Mouse (Mus musculus) right cerebral cortex, postnatal 25 days (tissue): Measurements from ENCODE around the gene Grin3b.

Experiments
- DNase-seq: peaks from one replicate; pipeline ENCODE4 v3.0.0; 2022

Gene Grin3b

DNA sequence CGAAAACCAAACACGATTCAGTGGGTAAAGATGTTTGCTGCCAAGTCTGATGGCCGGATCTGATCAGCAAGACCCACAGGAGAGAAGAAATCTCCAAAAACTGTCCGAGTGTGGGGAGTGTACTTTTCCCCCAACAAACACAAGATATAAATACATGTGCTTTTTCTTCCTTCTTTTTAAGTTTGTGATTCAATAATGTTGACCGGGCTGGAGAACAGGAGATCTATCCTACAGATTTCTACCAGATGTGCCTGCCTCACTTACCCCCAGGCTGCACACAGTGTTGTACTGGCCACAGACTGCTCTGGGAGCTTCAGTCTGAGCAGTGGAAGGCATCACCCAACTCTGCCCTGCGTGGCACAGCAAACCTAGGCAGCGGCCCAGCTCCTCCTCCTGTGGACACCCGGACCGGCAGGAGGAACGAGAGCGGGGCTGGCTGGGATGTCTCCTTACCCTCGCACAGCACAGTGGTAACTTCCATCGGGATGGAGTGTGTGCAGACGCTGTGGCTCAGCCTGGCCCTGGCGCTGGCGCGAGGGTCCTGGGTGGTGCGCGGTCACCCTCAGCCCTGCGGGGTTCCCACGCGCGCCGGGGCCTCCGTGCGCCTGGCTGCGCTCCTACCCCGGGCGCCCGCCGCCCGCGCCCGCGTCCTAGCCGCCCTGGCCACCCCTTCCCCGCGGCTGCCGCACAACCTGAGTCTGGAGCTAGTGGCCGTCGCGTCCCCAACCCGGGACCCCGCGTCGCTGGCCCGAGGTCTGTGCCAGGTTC lies at the start of gene Grin3b:
Gene Grin3b, plus strand, starts transcription at position 301 of the 768 bp plus-strand sequence.
- DNase-seq, result no peak

DNA sequence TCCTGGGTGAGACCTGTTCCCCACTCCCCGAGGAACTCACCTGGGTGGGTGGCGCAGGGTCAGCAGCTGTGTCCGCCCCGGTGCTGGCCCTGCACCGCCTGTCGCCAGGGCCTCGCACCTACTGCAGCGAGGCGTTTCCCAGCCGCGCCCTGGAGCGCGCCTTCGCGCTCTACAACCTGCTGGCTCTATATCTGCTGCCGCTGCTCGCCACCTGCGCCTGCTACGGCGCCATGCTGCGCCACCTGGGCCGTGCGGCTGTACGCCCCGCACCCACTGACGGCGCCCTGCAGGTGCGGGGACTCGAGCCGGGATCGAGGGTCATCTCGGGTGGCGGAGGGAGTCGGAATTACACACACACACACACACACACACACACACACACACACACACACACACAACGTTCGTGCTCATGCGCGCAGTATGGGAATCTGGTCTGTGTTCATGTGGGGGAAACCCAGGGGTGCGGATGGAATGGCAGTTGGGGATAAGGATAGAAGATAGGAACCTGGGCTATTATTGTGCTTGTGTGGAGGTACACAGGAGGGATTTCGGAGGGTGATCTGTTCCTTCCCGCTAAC lies 49.5 kb upstream of the Grin3b start, which contains the start of gene R3hdm4:
Gene R3hdm4, minus strand, starts transcription at position 251 of the 578 bp plus-strand sequence.
- DNase-seq, result no peak

DNA sequence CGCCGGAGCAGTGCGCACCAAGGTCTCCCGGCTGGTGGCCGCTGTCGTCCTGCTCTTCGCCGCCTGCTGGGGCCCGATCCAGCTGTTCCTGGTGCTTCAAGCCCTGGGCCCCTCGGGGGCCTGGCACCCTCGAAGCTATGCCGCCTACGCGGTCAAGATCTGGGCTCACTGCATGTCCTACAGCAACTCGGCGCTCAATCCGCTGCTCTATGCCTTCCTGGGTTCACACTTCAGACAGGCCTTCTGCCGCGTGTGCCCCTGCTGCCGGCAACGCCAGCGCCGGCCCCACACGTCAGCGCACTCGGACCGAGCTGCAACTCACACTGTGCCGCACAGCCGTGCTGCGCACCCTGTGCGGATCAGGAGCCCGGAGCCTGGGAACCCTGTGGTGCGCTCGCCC lies 48.9 kb upstream of the Grin3b start:
- no peak for DNase-seq

DNA sequence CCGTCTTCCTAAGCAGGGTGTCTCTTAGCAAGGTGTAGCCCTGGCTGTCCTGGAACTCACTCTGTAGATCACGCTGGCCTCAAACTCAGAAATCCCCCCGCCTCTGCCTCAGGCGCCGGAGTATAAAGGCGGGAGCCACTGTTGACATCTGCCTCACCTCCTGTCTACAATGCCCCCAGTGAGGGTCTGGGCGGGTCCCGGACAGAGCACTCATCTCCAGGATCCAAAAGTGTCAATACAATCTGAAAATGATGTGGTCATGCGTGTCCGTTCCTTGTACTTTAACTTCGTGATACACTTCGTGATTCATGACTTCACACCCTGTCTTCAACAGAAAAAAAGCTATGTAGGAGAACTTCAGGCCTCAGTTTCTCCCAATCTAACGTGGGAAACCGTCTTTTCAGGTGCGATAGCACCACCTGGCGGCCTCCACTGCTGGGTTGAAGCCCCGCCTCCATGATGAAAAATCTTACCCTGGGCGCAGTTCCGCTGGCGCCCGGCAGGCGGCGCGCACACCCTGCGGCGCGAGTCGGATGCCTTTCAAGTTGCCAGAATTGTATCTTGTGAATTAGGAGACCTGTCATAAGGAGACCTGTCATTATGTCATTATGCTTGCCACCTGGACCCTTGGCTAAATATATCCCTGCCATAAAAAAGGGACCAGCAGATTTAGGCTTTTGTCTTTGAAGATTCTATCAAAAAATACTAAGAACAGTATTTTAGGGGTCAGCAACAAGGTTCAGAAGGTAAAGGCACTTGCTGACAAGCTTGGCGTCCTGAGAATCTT lies 45.3 kb upstream of the Grin3b start:
- peak; percentile 91 for DNase-seq

DNA sequence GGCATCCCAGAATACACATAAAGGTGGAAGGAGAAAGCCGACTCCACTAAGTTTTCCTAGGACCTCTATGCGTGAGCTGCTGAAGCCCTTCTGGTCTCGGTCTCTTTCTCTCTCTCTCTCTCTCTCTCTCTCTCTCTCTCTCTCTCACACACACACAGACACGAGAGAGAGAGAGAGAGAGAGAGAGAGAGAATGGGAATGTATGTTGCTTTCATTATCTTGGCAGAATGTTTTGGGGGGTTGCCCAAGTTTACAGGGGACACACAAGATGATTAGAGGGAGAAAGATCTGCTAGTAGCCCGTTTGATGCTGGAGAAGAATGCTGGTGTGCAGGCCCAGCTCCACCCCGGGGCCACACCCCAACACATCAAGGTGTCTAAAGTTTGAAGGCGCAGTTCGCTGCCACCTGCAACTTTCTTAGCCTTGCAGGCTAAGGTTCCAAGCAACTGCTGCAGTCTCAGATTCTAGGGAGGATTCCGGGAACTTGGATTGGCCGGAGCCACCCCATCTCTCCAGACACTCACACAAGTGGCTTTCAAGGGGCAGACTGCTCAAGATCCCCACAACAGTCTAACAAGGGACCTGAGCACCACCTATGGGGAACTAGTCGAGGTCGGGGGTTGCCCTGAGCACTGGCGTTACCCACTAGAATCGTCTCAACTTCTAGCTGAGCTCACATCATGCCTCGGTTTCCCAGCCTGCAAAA lies 44.6 kb upstream of the Grin3b start:
- no peak for DNase-seq

DNA sequence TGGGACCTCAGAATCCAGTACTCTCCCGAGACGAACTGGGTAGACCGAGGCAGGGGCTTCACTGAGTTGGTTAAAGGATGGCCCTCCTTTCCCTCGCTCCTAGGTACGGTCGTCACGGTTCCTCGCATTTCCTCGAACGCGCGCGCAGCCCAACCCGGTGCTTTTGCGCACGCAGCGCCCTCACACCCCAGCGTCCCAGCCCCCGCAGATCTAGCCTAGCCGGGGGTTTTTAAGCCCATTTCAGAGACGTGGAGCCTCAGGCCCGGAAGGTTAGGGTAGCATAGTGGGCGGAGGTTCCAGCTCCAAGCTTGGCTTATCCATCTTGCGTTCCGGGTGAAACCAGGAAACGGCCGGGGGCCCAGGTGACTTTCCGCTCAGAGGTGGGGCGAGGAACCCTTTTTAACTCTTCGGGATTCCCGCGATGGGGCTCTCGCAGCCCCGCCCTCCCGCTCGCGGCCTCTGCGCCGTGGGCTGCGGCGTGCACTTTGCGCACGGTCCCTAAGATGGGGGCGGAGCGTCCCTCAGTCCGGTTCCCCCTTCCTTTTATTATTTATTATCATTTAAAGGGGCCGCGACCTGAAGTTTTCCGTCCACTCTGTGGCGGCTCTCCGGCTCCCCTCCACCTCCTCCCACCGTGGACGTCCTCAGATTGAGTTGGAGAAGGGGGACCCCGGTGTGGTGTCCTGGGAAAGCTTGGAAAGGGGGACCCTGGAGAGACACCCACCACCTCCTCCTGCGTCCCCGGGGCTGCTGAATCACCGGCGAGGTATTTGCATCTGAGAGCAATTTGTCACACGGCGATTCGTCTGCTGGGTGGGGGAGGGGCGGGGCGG lies 43.8 kb upstream of the Grin3b start, which contains the start of gene Arid3a:
Gene Arid3a, plus strand, starts transcription at position 553 of the 833 bp plus-strand sequence.
- DNase-seq, result peak; percentile 88

DNA sequence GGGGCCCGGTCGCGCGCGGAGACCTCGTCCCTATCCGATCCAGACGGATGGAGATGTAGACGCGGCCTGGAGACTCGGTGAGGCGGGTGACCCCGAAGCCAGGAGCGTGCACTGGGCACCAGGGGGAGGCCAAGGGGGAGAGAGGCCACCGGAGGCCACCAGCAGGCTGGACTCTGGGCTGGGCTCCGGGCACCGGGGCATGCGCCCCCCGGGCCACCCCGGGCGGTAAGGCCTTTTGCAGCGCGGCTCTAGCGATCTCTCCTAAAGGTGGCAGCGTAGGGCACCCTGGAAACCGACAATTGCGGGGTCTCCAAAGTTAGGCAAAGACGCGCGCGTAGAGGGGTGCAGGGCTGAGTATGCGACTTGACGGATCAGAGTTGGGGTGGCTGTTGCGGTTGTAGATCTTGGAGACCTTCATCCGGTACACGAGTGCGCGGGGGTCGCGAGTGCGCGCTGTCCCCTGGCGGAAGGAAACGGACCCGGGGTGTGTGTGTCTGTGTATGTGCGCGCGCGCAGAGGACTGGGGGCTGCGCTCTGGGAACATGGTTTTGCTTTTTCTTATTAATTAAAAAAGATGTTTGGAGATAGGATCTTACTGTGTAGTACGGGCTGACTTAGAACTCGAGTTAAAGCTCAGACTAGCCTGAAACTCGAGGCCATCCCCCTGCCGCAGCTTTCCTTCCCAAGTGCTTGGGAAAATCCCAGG lies 43.0 kb upstream of the Grin3b start:
- DNase-seq, result peak; percentile 62

DNA sequence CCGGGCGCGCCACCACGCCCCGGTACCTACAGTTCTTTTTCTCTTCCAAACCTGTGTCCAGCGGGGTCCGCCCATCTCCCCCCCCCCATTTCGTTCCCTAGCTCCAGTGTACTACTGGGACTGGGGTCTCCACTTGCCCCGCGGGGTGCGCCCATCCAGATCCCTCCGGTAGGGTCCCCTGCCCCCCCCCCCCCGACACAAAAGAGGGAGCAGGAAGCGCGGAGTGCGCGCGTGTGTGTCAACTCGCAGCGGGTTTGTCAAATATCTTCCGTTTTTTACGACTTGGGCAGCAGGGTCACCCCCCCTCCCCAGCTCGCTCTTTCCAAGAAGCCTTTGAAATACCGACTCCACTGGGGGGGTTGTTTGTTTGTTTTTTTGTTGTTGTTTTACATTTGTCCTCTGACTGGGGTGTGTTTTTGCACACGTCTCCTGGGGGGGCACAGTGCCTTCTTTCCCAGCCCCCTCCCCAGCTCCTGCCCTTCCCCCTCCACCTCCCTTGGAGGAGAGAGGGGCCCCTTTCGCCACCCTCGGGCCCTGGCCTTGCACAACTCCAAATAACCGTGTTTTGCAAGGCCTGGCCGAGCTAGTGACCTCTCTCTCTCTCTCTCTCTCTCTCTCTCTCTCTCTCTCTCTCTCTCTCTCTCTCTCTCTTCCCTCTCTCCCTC lies 42.4 kb upstream of the Grin3b start:
- no peak for DNase-seq

DNA sequence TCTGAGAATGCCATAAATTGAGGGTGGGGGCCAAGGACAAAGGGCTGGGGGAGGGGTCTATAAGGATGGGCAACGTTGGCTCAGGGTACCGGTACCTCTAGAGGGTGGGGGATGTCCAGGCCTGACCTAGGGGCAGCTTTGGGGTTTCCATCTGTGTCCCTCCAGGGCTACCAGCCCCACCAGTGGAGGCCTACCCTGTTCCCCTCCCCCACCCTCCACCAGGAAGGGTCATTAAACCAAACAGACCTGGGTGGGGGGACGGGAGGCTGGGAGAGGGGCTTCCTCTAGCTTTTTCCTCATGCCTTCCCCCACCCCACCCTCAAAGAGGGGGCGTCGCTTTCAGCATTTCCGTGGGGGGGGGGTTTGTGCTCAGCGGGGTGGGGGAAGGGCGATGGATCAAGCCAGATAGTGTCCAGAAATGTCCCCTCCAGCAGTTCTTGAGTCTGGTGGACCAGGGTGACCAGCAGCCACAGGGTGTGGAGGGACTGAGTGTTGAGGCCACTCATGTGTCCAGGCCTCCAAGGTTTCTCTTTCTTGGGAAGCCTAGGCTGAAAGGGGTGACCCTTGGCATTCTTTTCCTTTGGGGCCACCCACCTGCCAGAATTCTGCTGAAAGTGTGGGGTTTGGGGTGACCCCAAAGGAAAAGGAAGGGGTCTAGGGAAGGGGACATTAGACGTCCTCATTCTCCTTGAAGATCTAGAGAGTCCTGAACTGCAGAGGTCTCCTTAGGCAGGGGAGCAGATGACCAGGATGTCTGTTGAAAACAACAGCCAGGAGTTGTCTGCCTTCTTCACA lies 41.4 kb upstream of the Grin3b start:
- DNase-seq, result no peak

DNA sequence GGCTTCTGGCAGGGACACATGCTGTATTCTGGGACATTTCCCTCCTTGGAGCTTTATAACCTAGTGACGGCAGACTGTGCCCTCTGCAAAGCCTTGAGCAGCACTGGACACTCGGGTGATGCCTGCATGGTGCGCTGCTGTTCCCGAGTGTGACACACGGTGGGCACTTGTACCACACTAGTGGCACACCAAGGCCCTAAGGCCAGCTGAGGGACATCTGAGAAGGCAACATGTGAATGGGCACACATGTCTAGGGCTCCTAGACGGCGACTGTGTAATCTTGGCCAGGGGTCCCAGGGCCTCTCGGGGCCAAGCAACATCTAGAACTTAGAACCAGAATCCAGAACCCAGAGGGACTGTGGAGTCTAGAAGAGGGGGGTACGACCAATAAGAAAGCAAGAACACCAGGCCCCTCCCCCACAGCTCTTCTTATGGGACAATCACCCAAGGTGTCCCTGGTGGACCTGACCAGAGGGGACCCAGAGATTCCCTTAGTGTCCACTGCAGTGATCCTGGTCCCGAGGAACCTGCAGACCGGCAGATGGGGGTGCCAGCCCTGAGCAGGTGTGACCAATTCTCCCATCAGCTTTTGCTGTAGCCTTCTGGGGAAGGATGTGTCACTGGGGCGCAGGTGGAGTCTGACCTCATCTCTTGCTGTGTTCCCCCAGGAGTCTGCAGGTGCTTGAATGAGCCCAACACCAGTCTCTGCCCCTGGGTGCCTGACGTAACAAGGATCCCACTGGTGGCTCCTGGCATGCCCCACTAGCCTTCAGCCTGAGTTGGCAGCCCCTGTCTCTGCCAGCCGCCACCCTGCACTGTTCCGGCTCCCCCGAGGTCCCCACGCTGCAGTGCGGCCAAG lies 40.3 kb upstream of the Grin3b start:
- DNase-seq, result no peak

DNA sequence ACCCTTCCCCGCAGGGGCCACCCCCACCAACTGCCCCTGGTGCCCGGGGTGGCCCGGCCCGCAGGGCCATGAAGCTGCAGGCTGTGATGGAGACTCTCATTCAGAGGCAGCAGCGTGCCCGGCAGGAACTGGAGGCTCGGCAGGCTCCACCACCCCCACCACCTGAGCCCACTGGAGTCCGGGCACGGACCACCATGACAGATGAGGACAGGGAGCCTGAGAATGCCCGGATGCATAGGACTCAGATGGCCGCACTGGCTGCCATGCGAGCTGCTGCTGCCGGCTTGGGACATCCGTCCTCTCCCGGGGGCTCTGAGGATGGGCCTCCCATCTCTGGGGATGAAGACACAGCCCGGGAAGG lies 39.7 kb upstream of the Grin3b start:
- DNase-seq, result no peak

DNA sequence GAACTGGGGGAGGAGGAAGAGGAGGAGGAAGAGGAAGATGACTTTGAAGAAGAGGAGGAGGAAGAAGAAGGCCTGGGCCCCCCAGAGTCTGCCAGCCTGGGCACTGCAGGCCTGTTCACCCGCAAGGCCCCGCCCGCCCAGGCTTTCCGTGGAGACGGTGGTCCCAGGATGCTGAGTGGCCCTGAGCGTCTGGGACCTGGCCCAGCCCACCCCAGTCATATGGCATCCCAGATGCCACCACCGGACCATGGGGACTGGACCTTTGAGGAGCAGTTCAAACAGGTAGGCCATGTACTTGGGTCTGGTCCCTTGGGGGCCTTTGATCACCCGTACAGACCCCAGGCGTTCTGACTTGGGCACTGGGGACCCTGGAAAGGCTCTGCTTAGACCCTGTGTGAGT lies 38.7 kb upstream of the Grin3b start:
- DNase-seq, result no peak

DNA sequence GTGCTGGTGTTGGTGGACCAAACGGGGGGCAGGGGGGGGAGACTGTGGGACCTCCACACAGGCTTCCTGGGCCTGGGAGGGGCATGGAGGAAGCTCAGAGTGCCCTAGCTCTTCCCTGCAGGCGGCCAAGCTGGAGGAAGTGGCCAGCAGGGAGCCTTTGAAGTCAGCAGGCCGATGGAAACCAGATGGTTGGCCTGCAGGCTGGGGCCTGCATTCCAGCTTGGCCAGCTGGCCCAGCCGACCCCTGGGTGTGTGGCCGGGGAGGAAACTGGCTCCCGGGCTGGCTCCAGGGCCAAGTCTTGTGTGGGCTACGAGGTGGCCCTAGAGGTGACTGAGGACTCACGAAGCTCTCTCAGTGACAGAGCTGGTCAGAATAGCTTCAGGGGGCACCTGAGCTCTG lies 37.8 kb upstream of the Grin3b start:
- no peak for DNase-seq

DNA sequence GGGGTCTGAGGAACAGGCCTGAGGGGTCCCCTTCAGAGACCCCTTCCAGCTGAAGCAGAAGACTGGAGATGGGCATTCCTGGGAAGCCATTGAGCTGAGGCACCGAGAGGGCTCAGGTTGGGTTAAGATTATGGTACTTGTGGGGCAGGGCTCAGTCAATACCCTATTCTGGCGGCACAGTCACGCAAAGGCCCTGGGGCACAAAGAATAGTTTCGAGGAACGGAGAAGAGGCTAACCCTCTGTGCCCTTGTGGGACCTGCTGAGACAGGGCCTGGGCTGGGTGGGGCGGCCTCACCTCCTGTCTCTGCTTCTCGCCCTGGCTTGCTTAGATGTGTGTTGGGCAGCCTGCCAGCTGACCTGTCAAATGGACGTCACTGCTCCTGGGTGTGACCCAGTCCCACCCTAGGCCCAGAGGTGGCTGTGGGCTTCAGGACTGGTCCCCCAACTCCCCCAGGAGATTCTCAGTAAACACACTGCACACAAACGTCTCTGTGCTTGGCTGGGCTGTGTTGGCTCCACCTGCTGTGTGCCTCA lies 37.3 kb upstream of the Grin3b start:
- DNase-seq, result no peak

DNA sequence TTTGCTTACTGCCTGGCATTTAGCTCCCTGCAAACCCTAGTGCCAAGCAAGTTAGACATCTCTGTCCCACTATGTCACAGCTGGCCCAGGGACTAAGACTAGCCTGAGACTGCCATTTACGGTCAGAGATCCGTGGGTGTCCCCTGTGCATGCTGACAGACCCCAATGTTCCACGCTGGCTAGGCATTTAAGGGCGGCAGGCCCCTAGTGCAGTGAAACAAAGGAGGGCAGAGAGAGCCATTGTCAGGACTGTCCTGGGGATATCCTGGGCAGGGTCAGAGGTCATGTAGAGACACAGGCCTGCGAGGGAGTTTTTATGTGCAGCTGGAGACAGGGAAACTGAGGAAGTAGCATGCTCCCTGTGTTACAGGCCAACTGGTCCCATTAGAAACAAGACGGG lies 36.7 kb upstream of the Grin3b start:
- DNase-seq, result no peak

DNA sequence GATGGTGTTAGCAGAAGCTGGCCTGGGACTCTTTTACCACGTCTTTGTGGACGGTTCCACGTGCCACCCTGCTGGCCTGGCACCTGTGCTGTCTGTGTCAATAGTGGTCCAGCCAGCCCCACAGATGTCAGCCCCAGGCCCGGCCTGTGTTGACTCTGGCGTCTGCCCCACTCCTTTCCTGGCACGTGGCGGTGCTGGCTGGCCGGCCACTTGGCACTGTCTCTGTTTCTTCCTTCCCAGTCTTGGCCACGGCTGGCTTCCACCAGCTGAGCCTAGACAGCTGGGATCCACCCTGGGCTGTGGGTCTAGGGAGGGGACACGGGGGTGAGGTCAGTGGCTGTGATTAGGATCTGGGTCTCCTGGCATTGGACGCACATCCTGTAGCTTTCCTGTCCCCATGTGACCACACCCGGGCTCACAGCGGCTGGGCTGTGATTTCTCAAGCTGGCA lies 36.2 kb upstream of the Grin3b start:
- peak; percentile 71 for DNase-seq

DNA sequence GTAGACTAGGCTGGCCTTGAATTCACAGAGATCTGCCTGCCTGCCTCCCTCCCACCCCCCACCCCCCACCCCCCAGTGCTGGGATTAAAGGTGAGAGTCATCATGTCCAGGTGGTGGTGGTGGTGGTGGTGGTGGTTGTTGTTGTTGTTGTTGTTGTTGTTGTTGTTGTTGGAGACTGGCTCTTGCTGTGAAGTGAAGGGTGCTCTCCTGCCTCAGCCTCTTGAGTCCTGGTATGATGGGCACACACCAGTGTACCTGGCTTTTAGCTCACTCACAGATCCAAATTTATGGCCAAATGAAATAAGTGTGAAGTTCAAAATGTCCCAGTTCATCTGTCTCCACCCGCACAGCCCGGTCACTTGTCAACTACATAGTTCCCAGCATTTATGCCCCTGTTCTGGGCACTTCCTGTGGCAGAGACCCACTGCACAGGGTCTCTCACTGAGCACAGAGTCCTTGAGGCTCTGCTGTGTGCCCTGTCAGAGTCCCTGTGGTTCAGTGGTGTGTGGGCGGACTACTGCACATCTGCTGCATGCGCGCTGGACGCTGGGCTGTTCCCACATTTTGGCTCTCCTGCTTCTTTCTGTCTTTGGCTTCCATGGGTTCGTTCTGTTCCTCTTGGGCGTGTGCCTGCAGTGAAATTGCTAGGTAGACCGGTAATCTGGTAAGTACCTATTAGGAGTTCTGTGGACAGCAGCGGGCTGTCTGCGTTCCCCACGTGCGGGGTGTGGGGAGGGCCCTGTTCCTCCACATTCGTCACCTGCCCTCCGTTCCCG lies 35.5 kb upstream of the Grin3b start:
- no peak for DNase-seq
